Mouse (Mus musculus) intestine, embryonic 16.5 days (tissue): ENCODE data around the gene 4933407L21Rik. TPM values are rescaled to one million over a fixed set of nuclear protein-coding genes. Genes with fewer than 3 reads are reported as not detected.

Experiments used
- polyA plus RNA-seq: library from polyadenylated mRNA; unstranded; fragments of >200 nt; fragmentation: Nextera tagmentation; extraction: Ambion mirVana; gene quantifications from 2 replicates; pipeline ENCODE4 v1.2.1, GENCODE M21; 2015

The 4933407L21Rik gene
- polyA plus RNA-seq, 1 experiment from 2014 or later, result 0.22 TPM

Other genes with a start within 250 kb of the 4933407L21Rik start
- 0.56 and 1.3 TPM in 2 replicates for gene A630001G21Rik, start 149.8 kb upstream of the 4933407L21Rik start, polyA plus RNA-seq
- 14.4 and 22.9 TPM in 2 replicates for gene Cab39, start 135.0 kb upstream of the 4933407L21Rik start, polyA plus RNA-seq
- gene Itm2c, start 34.2 kb upstream of the 4933407L21Rik start, polyA plus RNA-seq, result 129 and 141 TPM in 2 replicates
- 0.07 and 0.10 TPM in 2 replicates for gene Gpr55, start 32.5 kb downstream of the 4933407L21Rik start, polyA plus RNA-seq
- not detected in 2 replicates for gene Spata3, start 88.3 kb downstream of the 4933407L21Rik start, polyA plus RNA-seq
- 4.3 and 4.4 TPM in 2 replicates for gene 2810459M11Rik, start 117.4 kb downstream of the 4933407L21Rik start, polyA plus RNA-seq
- gene Psmd1, start 135.9 kb downstream of the 4933407L21Rik start, polyA plus RNA-seq, result 135 and 144 TPM in 2 replicates
- 2.8 and 4.0 TPM in 2 replicates for gene Htr2b, start 183.5 kb downstream of the 4933407L21Rik start, polyA plus RNA-seq
- not detected in 2 replicates for gene Gm21972, start 205.2 kb downstream of the 4933407L21Rik start, polyA plus RNA-seq
- gene Armc9, start 226.3 kb downstream of the 4933407L21Rik start, polyA plus RNA-seq, result 13.0 and 15.2 TPM in 2 replicates